Mouse (Mus musculus) adrenal gland, adult (tissue): ENCODE measurements around the gene Homer3.
A peak's percentile ranks its signal among the peaks of the same experiment; 100 is the strongest.

ENCODE experiments used
- DNase-seq, 2 experiments: peaks; one replicate each; pipeline ENCODE4 v3.0.0; 2022 to 2023; ENCODE audit warnings: low spot score in 1 of 2; ENCODE audit not compliant: inconsistent age in 2 of 2

Homer3 gene

DNA sequence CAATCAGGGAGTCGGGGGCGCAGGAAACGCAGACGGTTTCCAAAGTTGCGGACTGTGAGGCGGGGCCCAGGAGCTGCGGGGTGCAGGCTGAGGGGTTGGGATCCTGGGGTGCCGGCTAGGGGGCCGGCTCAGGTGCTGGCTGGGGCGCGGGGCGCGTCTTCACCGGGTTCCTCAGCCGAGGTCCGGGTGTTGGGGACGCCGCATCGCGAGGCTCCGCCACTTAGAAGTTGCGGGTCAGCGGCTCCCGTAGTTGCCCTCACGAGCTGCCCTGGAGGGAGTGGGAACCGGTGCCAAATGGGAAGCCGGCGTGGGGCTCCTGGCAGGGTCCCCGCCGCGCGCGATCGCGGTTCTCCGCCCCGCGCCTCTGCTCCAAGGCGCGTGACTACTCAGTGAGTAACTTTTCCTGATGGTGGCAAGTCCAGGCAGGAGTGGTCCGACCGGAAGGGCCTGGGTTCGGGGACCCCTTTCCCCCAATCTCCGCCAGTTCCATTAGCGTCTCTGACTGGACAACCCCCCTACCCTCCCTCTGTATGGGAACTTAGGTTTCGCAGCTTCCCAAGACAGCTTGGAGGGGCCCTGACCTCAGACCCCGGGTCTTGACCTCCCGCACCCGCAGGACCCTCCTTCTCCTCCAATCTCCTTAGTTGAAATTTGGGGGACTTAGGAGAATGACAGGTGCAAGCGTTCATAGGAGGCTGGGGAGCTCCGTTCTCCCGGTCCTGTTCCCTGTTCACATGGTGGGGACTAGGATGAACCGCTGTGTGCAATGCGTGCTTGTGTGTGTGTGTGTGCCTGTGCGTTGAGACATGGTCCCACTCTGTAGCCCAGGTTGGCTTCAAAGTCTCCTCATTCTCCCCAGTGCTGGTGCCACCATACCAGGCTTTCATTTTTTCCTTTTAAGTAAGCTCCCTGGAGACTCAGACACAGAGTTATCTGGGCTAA is 780 bp downstream of the Homer3 start:
- DNase-seq, result no peak

DNA sequence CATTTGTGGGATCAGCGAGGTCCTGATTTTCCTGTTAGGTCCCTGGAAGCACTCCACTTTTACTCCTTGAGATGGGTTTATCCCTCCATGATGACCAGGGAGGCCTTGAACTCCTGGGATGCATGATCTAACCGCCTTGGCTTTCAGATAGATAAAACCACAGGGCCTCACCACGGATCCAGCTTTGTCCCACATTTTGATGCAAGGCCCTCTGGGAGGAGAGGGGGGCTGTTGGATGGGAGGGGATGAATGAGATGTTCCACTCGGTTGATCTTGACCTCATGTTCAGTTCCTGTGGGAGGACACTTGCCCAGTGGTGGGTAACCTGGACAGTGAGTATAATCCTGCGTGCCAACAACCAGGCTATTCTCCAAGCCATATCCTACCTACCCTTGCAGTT is 1.8 kb downstream of the Homer3 start:
- no peak for DNase-seq

DNA sequence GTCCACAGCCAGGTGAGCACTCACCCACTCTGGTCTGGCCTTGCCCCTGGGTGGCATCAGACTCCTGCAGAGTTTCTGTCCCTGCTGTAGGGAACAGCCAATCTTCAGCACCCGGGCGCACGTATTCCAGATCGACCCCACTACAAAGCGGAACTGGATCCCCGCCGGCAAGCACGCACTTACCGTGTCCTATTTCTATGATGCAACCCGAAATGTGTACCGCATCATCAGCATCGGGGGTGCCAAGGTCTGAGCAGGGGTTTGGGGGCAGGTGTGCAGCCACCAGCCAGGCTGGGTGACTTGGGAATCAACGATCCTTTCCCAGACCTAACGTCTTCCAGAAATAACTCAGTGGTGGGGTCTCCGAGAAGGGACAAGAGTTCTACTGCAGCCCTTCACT is 2.7 kb downstream of the Homer3 start:
- DNase-seq, result no peak

DNA sequence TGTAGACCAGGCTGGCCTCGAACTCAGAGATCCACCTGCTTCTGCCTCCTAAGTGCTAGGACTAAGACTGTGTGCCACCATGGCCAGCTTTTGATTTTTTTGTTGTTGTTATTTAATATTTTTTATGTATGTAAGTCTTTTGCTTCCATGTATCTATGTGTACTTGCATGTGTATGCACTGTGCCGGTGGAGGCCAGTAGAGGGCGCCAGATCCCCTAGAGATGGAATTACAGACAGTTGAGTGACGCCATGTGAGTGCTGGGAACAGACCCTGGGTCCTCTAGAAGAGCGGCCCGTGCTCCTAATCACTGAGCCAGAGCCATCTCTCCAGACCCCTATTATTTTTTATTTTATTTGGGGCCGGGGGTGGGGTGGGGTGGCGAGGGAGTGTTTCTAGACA is 4.1 kb downstream of the Homer3 start:
- DNase-seq, result no peak

DNA sequence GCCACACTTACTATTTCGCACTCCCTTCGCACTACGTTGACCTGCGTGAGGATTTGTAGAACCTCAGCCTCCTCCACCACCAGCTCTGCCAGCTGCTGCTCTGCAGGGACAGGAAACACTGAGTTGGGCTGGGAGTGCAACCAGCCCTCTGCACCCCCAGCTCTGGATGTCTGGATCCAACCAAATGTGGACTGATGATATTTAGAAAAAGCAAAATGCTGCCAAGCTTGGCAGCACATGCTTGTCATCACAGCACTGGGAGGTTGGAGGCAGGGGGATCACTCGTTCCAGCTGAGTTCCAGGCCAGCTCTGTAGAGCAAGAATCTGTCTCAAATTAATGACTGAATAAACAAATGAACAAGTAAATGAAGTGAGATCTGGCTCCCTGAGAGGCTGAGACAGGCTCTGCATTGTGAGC is 11.4 kb downstream of the Homer3 start:
- no peak for DNase-seq

DNA sequence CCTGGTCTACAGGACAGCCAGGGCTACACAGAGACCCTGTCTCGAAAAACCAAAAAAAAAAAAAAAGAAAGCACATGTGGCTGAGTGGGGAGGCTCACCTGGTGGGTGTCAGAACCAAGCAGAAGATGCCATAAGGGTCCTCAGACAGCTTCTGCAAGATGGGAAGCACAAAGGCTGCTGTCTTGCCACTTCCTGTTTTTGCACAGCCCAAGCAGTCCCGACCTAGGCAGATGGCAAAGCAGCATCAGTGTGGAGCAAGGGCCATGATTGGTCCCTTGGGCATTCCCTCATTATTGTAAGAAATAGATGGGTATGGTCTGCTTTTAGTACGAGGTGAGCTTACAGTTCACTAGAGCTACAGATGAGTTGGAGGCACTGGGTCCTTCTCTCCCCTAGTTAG is 18.3 kb downstream of the Homer3 start:
- DNase-seq, result no peak

DNA sequence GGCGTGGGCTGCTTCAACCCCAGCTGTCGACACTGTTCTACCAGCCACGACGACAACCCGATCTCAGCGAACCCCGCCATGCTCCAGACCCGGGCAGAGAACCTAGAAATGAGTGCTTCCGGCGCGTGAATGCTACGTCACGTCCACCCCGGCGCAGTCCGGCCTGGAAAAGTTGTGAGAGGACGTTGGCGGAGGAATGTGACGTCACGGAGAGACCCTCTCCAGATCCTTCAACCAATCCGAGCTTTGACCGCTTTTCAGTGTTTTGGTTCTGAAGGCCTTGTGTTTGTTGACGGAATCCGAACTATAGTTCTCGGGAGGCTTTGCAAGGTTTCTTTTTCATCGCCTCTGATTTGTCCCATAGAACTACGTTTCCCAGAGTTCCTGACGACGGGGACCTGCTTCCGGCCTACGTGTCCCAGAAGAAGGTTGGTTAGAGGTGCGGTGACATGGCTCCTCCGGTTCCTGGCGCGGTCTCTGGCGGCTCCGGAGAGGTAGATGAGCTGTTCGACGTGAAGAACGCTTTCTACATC is 19.8 kb downstream of the Homer3 start, which contains the start of the genes Ddx49 and Cope:
Ddx49 (minus strand) TSS at position 132 of the 533 bp plus-strand sequence.
Cope (plus strand) TSS at position 161 of the 533 bp plus-strand sequence.
- peak; percentile 94 to 98 for DNase-seq

DNA sequence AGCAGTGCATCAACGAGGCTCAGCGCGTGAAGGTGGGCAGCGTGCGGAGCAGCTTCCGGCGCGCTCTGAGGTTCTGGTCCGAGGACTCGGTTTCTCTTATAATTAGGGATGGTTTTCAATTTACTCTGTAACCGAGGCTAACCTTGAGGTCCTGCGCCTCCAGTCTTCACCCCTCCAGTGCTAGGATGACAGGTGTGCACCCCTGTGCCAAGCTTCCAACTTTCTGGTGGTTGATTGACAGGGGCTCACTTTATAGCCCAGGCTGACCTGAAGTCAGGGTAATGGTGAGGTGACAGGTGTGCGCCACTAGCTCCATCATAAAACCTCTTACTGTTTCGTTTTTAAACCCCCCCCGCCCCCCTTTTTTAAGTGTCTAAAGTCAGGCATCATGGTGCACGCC is 20.3 kb downstream of the Homer3 start:
- DNase-seq, result no peak

DNA sequence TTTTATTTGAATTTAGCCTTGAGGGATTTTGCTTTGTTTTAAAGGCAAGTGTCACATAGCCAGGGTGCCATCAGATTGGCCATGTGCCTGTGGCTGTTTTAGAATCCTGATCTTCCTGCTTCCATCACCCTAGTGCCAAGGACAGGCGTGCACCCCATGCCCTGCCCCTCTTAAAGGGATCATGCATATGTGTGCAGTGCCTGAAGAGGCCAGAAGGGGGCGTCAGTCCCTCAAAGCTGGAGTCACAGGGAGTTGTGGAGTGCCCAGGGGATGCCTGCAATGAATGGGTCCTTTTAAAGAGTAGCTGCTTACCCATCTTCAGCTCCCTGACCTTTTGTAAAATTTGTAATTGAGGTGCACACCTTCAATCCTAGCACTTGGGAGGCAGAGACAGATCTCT is 26.7 kb downstream of the Homer3 start:
- peak in 1 of 2 experiments; percentile 69 for DNase-seq

DNA sequence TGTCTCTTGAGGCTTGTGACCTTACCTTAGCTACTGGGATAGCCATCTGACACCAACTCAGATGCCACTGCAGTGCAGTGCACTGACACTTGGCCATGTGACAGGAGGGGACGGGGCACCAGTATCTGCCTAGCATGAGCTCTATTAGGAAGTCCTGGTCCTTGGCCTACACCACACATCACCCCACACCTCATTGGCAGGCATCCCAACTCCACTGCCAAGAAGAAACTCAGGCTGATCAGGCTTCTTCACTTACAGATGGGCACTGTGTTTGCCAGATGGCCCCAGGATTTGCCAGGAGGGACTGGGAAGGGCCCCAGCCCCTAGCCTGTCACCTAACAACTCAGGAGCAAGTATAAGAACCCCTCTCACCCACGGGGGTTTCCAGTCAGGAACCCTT is 30.8 kb downstream of the Homer3 start:
- DNase-seq, result peak in 1 of 2 experiments; percentile 67

DNA sequence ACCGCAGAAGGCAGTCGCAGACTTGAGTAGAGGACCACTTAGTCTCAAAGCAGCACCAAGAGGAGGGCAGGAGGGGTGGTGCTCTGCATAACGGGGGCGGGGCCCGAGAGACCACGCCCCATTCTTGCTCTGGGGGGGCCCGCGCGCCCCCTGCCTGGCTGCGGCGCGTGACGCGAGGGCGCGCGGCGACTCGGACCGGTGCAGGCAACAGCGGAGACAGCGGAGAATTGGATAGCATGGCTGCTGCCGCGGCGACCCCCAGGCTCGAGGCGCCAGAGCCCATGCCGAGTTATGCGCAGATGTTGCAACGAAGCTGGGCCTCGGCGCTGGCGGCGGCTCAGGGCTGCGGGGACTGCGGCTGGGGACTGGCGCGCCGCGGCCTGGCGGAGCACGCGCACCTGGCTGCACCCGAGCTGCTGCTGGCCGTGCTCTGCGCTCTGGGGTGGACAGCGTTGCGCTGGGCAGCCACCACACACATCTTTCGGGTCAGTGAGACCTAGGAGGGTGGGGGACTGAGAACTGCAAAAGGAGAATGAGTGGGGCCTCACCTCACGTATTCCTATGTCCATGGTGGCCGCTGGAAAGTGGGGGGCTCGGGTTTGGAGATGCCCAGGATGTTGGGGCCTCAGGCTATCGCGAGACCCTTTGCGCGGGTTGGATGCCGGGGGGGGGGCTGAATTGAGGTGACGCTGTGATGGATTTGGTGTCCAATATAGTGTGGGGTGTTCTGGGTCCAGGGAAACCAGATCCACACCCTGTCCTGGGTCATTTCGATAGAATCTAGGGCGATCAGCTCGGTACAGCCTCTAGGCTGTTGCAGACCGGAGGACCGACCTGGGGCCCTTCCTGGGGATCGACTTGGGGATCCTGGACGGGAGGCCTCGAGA is 33.2 kb downstream of the Homer3 start, which contains the start of gene Cers1:
Cers1 (plus strand) TSS at position 152 of the 887 bp plus-strand sequence.
- DNase-seq, result peak; percentile 74 to 88

DNA sequence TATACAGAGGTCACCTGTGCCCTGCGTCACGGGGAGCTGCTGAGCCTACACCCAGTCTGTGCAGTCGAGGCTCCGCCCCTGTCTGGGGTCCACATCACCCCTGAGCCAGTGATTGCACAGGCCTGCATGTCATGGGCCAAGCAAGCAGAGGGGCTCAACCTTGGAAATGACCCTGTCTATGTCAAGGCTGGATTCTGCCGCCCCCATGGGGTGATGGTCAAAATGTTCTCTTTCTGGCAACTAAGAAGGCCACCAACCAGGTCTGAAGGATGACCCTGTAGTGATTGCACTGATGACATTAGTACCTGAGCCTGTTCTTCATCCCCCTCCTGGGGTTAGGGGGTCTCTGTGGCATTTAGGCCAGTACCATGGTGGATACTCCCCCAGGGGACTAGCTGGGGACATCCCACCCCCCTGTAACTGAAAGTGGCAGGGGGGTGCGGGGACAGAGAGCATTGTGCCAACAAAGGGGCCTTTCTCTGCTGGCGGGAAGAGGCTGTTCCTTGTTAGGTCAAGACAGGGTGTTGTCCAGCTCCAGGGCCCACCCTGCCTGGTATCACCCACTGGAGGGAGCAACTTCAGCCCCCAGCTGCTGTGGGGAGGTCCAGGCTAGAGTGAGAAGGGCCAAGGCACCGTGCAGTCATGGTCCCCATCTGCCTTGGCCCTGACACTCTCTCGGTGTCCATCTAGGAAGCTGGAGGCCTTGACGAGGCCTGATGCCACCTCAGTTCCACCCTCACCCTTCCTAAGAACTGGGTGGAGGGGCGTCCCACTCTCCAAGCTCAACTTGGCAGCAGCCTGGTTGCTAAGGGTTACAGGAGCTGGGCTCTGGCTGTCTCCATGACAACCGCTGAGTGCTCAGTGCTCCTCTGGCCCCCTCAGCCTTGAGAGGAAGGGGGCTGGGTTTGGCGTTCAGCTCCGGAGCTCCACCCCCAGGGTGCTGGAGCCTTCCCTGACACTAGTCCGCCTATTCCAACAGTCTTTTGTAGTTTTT is 34.2 kb downstream of the Homer3 start:
- DNase-seq, result peak; percentile 50 to 70

DNA sequence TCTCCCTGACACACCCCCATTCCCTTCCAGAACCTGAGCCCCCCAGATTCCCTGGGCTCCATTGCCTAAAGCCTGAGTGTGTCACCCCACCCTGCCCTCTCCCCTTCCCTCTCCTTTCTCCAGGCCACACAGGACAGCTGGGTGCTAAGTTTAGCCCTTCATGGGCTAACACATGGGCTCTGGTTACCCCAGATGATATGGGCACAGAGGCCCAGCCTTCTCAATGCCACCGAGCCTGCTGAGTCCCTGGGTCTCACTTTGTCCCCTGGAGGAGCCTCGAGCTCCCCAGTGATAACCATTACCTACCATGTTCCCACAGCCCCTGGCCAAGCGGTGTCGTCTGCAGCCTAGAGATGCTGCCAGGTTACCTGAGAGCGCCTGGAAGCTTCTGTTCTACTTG is 35.2 kb downstream of the Homer3 start:
- no peak for DNase-seq

DNA sequence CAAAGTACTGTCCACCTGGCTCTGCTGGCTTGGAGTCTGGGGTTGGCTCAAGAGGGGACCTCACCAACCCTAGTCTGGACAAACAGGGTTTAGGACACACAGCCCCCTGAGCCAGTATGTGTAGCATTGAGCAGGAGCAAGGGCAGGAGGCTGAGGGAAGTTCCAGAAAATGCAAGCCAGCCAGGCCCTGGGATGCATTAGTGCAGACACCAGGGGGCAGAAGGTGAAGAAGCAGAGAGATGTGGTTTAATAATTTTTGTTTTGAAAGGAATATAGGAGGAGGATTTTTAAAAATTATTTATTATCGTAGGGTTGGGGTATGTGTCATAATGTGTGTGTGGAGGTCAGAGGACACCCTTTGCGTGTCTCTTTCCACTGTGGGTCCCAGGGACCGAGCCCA is 41.1 kb downstream of the Homer3 start:
- no peak for DNase-seq

DNA sequence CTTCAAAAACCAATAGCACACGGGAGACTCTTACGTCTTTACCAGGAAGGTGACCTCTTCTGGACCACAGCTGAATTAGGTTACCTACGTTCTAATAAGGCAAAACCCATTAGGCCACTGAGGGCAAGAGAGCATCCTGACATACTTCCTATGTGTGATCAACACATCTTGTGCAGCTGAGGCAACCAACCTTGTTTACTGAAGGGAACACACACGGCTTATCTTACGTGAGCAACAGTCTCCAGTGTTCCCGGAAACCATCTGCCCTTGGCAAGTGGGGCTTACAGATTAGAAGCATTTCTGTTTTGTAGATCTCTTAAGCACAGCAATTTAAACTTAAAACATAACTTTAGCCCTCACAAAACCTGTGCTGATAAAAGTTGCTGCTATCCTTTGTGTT is 44.9 kb downstream of the Homer3 start:
- DNase-seq, result no peak

DNA sequence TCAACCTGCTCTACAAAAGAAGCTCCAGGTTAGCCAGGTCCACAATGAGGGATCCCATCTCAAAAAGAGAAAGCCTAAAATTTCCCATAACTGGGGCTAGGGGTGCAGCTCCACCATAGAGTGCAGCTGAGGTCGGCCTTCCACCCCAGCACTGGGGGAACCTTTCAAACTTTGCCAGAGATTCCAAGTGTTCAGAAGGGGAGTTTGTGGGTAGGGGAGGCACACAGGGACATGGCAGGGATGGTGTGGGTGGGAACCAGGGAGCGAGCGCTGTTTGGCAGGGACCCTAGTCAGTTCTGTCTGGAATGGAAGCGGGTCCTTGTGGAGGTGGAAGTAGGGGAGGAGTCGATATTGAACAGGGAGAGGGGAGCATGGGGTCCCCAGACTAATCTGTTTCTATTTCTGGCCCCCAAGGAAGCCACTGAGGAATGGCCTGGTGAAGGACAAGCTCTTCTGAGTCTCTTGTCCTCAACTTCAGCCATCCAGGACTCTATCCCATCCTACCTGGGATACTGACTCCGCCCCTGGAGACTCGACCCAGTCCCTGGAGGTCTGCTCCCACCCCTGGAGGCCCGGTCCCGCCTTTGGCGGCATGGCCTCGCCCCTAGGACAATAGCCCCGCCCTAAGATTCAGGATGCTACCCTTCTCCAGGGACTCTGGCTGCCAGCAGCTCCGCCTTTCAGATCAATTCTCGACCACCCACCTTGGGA is 46.7 kb downstream of the Homer3 start, which contains the start of gene Gdf1:
Gdf1 (plus strand) TSS at position 694 of the 711 bp plus-strand sequence.
- DNase-seq, result no peak

DNA sequence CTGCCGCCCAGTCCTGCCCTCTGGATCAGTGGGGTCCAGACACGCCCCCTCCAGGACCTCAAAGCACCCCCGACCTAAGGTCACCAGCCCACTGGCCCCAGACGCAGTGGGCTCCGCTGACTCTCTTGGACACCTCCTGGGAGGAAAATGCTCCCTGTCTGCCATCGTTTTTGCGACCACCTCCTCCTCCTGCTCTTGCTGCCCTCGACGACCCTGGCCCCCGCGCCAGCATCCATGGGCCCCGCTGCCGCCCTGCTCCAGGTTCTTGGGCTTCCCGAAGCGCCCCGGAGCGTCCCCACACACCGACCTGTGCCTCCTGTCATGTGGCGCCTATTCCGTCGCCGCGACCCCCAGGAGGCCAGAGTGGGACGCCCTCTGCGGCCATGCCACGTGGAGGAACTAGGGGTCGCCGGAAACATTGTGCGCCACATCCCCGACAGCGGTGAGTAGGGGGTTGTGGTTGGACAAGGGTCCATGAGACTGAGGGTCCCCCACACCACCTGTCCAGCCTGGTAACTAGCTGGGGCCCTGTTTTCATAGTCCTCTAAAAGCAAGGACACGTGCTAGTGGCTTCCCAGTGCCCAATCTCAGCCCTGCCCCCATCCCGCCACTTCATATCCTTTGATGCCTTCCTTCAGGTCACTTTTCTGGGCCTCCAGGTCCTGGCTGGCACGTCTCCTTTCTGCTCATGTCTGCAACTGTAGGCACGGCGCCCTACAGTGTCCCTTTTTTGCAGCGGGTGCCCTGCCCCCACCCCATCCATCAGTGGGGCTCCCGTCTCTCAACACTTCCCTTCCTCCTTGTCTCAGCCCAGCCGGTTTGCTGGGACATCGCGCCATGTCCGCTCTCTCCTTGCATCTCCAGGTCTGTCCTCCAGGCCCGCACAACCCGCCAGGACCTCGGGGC is 47.5 kb downstream of the Homer3 start:
- no peak for DNase-seq

DNA sequence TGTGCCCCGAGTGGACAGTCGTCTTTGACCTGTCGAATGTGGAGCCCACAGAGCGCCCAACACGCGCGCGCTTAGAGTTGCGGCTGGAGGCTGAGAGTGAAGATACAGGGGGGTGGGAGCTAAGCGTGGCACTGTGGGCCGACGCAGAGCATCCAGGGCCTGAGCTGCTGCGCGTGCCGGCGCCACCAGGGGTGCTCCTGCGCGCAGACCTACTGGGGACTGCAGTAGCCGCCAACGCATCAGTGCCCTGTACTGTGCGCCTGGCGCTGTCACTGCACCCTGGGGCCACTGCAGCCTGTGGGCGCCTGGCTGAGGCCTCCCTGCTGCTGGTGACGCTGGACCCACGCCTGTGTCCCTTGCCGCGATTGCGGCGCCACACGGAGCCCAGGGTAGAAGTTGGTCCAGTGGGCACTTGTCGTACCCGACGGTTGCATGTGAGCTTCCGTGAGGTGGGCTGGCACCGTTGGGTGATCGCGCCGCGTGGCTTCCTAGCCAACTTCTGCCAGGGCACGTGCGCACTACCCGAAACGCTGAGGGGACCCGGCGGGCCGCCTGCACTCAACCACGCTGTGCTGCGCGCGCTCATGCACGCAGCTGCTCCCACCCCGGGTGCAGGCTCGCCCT is 48.2 kb downstream of the Homer3 start:
- DNase-seq, result peak; percentile 71 to 84
